Mouse (Mus musculus) kidney, postnatal 36 days (tissue): Measurements from ENCODE around the gene N4bp1.

Source experiments
- DNase-seq, 2 experiments: peaks; one replicate each; pipeline ENCODE4 v3.0.0; 2021 to 2022; ENCODE audit warnings: mixed read lengths in 2 of 2

The N4bp1 gene

GRCm38 (mm10) chr8:86853989-86854373 is 31.1 kb downstream of the N4bp1 start:
- DNase-seq: no peak

- DNase-seq: no peak
These were observed 31.6 kb downstream of the N4bp1 start for GRCm38 (mm10) chr8:86853266-86853988.

DNA sequence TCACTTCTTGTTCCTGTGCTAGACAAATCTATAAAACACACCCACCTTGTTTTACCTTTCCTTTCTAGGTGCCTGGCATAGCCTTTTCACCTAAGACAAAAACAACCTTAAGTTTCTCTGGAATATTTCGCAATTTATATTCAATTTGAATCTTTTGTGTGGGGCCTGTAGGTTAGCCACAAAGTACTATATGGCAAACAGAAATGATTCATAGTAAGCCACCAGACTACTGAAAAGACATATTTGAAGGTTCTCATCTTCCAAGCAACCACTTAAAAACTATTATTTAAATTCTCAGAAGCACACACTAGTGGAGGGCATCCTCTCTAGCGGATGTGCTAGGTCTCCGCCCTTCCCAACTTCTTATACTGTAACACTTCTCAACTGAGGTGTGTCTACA is 32.6 kb downstream of the N4bp1 start:
- no peak for DNase-seq

- no peak for DNase-seq
These were observed 36.2 kb downstream of the N4bp1 start for GRCm38 (mm10) chr8:86848876-86849275.

DNA sequence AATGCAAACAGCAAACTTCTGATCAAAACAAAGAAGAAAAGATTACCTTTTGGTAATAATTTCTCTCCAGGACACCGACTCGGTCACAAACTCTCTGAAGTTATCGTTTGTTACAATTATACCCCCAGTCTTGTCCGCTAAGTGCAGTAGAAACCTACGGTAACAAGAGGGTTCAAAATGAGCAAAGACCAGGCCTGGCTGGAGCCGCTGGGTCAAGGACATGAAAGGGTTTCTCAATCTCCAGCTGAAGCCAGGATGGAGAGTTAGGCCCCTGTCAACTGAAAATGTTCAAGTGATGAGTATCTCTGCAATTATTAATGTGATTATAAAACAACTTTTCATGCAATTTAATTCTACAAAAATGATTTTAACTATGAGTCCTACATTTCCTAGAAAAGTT is 36.7 kb downstream of the N4bp1 start:
- no peak for DNase-seq

GRCm38 (mm10) chr8:86847091-86847490 is 38.0 kb downstream of the N4bp1 start:
- no peak for DNase-seq

- no peak for DNase-seq
These were observed 39.2 kb downstream of the N4bp1 start for GRCm38 (mm10) chr8:86845875-86846274.

DNA sequence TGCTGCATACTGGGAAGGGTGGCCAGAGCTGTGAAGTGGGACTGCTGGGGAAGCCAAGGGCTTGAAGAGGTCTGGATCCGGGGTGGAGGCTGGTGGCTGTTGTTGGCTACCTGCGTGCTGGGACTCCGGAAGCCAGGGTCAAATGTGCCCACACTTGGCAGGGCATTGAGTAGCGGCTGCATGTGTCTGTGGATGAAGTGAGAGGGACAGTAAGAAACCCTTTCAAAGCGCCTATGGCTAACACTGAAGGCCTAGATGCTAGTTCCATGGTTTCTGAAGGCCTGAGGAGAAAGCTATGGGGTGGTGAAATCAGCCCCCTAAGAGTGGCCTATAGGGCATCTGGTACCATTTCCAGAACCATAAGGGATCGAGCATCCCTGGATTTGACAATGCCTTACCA is 40.2 kb downstream of the N4bp1 start:
- DNase-seq: no peak

DNA sequence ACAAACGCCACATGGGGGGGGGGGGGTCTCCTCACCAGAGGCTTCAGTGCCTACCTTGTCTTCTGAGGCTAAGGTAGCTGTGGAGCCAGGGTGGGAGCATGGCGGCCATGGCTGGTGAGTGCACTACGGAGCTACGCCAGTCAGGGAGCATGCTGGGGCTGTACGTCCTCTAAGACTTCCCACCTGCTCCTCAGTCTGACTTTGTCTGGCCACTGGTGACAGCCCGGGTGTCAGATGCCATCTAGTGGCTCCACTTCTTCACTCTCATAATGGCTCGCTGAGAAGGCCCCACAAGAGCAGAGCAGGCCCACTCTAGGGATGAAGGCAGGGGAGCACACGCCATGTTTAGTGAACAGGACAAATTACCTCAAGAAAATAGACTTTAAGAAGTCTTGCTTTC is 41.2 kb downstream of the N4bp1 start:
- DNase-seq: peak; percentile 34 to 55

- DNase-seq: no peak
These were observed 43.3 kb downstream of the N4bp1 start for GRCm38 (mm10) chr8:86841556-86842309.

DNA sequence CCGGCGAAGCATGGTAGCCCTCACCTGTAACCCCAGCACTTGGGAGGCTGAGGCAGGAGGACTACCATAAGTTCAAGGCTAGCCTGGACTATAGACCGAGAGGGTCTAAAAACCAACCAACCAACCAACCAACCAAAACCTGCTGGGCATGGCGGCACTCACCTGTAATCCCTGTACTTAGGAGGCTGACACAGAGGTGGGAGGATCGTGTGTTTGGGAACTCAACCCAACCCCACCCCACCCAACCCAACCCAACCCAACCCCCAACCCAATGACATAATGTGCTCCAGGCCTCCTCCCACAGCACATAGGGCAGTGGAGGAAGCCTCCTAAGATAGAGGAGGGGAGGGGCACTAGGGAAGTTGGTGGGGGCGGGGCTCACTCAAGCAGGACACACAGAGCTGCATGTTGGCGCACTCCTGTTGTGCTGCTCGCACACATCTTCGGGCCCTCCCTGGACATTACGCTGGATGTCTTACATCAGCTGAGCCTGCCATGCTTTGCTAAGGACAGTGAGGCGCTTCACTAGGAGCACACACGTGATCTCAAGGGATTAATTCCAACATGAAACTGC is 44.9 kb downstream of the N4bp1 start:
- no peak for DNase-seq

- DNase-seq: no peak
These were observed 46.2 kb downstream of the N4bp1 start for GRCm38 (mm10) chr8:86838707-86839438.

DNA sequence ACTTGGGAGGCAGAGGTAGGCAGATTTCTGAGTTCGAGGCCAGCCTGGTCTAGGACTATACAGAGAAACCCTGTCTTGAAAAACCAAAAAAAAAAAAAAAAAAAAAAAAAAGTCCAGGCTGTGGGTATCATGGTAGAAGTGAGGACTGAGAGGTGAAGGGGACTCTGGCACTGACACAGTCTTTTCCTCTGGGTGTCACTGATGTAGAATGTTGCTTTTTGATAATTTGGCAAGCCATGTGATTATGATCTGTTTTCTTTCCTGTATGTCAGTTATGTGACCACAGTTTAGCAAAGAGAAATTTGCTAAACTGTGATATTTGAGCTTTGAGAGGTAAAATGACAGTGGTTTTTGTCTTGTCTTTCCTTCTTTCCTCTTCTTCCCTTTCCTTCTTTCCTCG is 47.8 kb downstream of the N4bp1 start:
- DNase-seq: no peak

GRCm38 (mm10) chr8:86835881-86836280 is 49.2 kb downstream of the N4bp1 start:
- no peak for DNase-seq

GRCm38 (mm10) chr8:86834496-86835260 is 50.4 kb downstream of the N4bp1 start:
- DNase-seq: no peak

DNA sequence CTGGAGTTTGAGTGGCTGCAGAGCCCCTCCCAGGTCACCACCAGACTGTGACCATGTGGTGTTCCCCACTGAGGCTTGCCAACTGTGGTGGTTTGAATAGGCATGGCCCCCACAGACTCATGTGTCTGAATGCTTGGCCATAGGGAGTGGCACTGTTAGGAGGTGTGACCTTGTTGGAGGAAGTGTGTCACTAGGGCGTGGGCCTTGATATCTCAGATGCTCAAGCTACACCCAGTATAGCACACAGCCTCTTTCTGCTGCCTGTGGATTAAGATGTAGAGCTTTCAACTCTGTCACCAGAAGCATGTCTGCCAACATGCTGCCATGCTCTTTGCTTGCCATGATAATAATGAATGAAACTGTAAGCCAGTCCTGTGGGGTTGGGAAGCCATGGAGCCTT is 51.1 kb downstream of the N4bp1 start:
- no peak for DNase-seq

DNA sequence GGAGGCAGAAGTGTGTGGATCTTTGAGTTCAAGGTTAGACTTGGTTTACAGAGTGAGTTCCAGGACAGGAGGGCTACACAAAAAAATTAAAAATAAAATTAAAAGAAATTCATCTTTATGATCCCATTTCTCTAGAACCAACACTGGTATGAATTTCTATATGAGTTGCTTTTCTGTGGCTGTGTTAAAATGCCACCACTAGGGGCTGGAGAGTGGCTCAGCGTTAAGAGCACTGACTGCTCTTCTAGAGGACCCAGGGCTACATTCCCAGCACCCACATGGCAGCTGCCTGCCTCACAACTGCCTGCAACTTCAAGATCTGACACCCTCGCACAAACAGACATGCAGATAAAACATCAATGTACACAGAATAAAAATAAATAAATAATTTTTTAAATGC is 56.1 kb downstream of the N4bp1 start:
- DNase-seq: no peak

DNA sequence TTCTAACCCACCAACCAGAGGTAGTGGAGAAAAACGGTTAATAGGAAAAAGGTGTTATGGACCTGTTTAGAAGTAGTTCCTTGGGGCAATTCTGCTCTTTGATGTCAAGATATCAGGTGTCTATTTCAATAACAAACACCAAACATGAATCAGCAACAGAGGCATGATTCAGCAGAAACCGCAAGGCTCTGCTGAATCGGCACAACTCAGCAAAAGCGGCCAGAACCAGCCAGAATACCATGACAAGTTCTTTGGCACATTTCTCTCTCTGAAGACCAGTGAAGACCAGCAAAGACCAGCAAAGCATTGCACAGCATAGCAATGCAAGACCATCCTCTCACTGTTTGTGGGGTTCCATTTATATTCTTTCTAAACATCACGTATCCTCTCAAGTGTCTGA is 57.9 kb downstream of the N4bp1 start:
- DNase-seq: no peak

DNA sequence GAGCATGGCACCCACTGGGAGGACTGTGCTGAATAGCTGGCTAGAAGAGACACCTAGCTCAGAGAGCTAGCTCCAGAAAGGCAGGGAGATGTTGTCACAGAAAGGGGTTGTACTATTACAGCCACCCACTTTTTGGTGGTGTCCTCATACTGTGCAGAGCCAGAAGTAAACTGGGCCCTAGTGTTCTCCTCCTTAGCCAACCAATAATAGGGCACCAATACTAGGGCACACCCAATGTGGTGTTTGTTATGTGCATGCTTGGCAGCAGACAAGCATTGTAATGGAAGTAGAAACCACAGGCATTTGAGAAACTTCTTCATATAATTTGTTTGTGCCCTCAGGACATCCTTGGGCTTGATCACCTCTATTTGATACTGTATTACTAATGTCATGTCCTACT is 58.5 kb downstream of the N4bp1 start:
- DNase-seq: no peak

DNA sequence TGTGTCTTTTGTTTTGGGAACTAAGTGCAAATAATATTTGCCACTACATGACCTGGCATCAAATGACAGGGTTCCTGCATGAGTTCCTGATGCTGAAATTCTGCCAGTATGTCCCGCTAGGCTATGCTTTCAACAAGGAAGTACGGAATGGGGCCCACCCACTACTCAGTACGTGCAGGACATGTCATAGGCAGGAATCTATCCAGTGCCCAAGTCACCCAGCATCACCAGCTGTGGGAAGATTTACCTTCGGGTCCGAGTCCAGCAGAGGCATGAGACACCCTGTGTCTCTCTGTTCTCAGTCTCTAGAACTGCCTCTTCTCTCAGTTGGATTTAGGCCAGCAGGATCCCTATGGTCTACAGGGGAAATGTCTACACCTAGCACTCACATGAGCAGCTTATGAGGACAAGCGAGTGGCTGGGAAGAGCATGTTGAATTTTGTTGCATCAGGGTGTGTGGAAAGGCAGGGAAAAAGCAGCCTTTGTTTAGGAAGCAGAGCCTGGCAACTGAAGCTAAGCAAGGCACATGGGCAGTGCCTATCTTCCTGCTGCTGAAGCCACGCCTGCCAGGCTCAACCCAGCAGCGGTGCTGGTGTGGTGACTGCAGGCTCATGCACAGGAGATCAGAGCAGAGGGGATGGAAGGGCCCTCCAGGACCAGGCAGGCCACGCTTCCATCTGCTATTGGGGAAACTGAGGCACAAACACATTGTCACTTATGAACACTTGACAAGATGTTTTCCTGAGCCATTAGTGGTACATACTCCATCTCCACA is 59.2 kb downstream of the N4bp1 start:
- no peak for DNase-seq

DNA sequence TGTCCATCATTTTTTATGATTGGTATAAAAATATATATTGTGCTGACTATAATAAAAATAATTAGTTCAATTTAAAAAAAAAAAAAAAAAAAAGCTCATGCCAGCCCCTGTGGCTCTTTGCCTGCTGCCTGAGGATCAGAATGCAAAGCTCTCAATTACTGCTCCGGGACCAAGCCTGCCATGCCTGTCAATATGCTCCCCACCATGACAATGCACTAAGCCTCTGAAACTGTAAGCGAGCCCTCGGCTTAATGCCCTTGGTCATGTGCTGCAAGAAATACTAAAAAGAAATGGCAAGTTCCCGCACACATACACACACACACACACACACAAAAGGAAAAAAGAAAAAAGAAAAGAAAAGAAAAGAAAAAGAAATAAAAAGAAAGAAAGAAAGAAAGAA is 60.3 kb downstream of the N4bp1 start:
- no peak for DNase-seq

DNA sequence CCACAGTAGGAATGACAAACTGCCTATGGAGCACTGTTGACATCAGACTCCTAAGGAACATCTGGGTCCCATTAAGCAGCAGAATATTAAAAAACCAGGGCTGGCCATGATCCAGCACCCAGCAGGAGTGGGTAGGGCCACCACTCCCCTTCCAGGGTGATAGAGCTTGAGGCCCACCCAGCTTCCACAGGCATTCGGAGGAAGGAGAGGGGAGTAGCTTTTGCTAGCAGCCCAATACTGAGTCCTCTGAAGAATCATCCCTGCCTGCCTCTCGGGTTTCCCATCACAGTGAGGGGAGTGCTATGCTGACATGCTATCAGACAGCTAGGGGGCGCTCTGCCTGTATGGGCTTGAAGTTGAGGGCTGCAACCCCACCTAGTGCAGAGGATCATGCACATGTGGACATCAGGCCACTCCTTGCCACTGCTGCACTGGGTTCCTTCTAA is 64.3 kb downstream of the N4bp1 start:
- peak; percentile 29 to 79 for DNase-seq
